Mouse (Mus musculus): ENCODE measurements around the gene Usp42. TPM values are rescaled to one million over a fixed set of nuclear protein-coding genes. Genes with fewer than 3 reads are reported as not detected.

The Usp42 gene
- polyA plus RNA-seq, 1 experiment from 2014 or later = 26.0 TPM

GRCm38 (mm10) chr5:143721962-143722361 lies 10.1 kb downstream of the Usp42 start:
- ATAC-seq = no peak
- peaks cover 52% of the 10 kb centered on the region for H3K36me3 ChIP-seq (ENCODE audit: control insufficient read depth, insufficient read depth, low read length)
- no peaks in the 10 kb centered on the region for H3K4me1 ChIP-seq (ENCODE audit: control insufficient read depth, insufficient read depth, low read length)
- H3K27me3 ChIP-seq (ENCODE audit: control insufficient read depth, insufficient read depth, low read depth, low read length) = no peaks in the 10 kb centered on the region
- no peak overlapping the region for H3K4me2 ChIP-seq (ENCODE audit: low read length)
- H3K27ac ChIP-seq (ENCODE audit: low read length) = no peak overlapping the region
- 97% methylated on average over 7 of the region's 7 CpGs for WGBS
- no peak overlapping the region for H3K4me3 ChIP-seq (ENCODE audit: low read depth, low read length)
- no peak overlapping the region for H3K9ac ChIP-seq (ENCODE audit: low read depth, low read length)
- H3K9me3 ChIP-seq (replicated peaks; ENCODE audit: control insufficient read depth, low read length, poor library complexity, severe bottlenecking) = no peaks in the 10 kb centered on the region

DNA sequence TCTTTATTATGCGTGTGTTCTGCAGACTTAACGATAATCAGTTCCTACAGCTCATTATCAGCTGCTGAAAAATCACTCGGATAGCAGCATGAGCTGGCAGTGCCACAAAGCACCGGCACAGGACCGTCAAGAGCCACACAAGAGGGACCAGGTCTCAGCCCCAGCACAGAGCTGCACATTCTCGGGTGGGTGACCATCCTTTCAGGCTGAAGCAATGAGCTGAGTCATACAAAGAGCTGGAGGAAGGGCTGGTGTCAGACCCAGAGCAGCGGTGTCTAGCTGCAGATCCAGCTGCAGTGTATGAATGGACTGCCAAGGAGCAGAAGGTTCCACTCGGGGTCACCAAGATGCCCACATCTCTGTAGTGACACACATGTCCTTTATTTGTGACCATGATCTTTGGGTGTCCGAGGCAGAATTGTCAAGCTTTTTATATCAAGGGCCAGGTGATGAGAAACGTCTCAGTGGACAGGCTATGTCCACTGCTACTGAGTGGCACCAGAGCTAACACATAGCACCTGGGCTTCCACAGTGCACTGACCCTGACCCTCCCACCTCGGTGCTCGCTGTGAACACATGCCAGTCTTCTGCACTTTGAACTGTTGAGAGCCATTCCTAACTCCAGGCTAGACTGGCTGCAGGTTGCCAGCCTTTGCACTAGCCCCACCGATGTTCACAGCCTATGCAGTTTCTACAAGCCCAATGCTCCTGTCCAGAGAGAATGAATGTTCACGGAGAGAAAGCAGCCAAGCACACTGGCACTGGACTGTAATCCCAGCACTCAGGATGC lies 19.9 kb downstream of the Usp42 start:
- WGBS = 82% methylated on average over 14 of the region's 14 CpGs
- ATAC-seq = no peak

DNA sequence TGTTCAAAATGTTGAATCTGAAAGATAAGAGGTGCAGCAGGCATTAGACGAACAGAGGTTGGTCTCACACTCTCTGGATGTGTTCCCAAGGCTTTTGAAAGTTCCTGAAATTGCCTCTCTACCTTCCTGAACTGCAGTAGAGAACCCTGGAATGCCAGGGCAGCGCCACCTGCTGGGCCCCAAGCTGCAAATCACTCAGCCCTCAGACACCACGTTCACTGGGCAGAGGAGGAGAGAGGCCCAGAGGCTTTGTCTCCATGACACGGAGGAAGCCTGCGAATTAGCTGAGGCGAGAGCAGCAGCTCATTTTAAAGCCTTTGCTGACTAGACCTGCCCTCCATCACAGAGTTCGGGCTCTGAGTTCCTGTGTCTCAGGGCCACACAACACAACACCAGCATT lies 20.8 kb downstream of the Usp42 start:
- peak; percentile 75; the same call in 1 of the 2 replicates for ATAC-seq
- Histone ChIP-seq H3K4me1 (ENCODE audit: control insufficient read depth, insufficient read depth, low read length) (no peaks in the 10 kb centered on the region), H3K4me3 (ENCODE audit: low read depth, low read length) (no peak overlapping the region), H3K9ac (ENCODE audit: low read depth, low read length) (no peak overlapping the region), H3K36me3 (ENCODE audit: control insufficient read depth, insufficient read depth, low read length) (peaks cover 57% of the 10 kb centered on the region), H3K27me3 (ENCODE audit: control insufficient read depth, insufficient read depth, low read depth, low read length) (no peaks in the 10 kb centered on the region), H3K9me3 (replicated peaks; ENCODE audit: control insufficient read depth, low read length, poor library complexity, severe bottlenecking) (no peaks in the 10 kb centered on the region), H3K4me2 (ENCODE audit: low read length) (no peak overlapping the region), H3K27ac (ENCODE audit: low read length) (no peak overlapping the region)
- 13% methylated on average over 7 of the region's 7 CpGs for WGBS

More for the DNA sequence above, 19.9 kb downstream of the Usp42 start:
- Histone ChIP-seq H3K4me1 (ENCODE audit: control insufficient read depth, insufficient read depth, low read length) (no peaks in the 10 kb centered on the region), H3K9ac (ENCODE audit: low read depth, low read length) (no peak overlapping the region), H3K36me3 (ENCODE audit: control insufficient read depth, insufficient read depth, low read length) (peaks cover 61% of the 10 kb centered on the region), H3K9me3 (replicated peaks; ENCODE audit: control insufficient read depth, low read length, poor library complexity, severe bottlenecking) (no peaks in the 10 kb centered on the region), H3K27ac (ENCODE audit: low read length) (no peak overlapping the region), H3K4me3 (ENCODE audit: low read depth, low read length) (no peak overlapping the region), H3K27me3 (ENCODE audit: control insufficient read depth, insufficient read depth, low read depth, low read length) (no peaks in the 10 kb centered on the region), H3K4me2 (ENCODE audit: low read length) (no peak overlapping the region)

GRCm38 (mm10) chr5:143706822-143707200 lies 25.3 kb downstream of the Usp42 start:
- Histone ChIP-seq H3K9me3 (replicated peaks; ENCODE audit: control insufficient read depth, low read length, poor library complexity, severe bottlenecking) (no peaks in the 10 kb centered on the region), H3K4me3 (ENCODE audit: low read depth, low read length) (no peak overlapping the region), H3K4me1 (ENCODE audit: control insufficient read depth, insufficient read depth, low read length) (no peaks in the 10 kb centered on the region), H3K36me3 (ENCODE audit: control insufficient read depth, insufficient read depth, low read length) (peaks cover 37% of the 10 kb centered on the region), H3K9ac (ENCODE audit: low read depth, low read length) (no peak overlapping the region), H3K27ac (ENCODE audit: low read length) (no peak overlapping the region), H3K27me3 (ENCODE audit: control insufficient read depth, insufficient read depth, low read depth, low read length) (no peaks in the 10 kb centered on the region), H3K4me2 (ENCODE audit: low read length) (no peak overlapping the region)
- ATAC-seq = no peak
- 83% methylated on average over 7 of the region's 7 CpGs for WGBS

GRCm38 (mm10) chr5:143706030-143706821 lies 25.9 kb downstream of the Usp42 start:
- H3K9ac ChIP-seq (ENCODE audit: low read depth, low read length) = no peak overlapping the region
- H3K4me3 ChIP-seq (ENCODE audit: low read depth, low read length) = no peak overlapping the region
- no peak overlapping the region for H3K27ac ChIP-seq (ENCODE audit: low read length)
- H3K9me3 ChIP-seq (replicated peaks; ENCODE audit: control insufficient read depth, low read length, poor library complexity, severe bottlenecking) = no peaks in the 10 kb centered on the region
- WGBS = 61% methylated on average over 9 of the region's 9 CpGs
- no peak for ATAC-seq
- H3K27me3 ChIP-seq (ENCODE audit: control insufficient read depth, insufficient read depth, low read depth, low read length) = no peaks in the 10 kb centered on the region
- no peaks in the 10 kb centered on the region for H3K4me1 ChIP-seq (ENCODE audit: control insufficient read depth, insufficient read depth, low read length)
- peaks cover 43% of the 10 kb centered on the region for H3K36me3 ChIP-seq (ENCODE audit: control insufficient read depth, insufficient read depth, low read length)
- H3K4me2 ChIP-seq (ENCODE audit: low read length) = no peak overlapping the region

GRCm38 (mm10) chr5:143705659-143705982 lies 26.5 kb downstream of the Usp42 start:
- Histone ChIP-seq H3K4me1 (ENCODE audit: control insufficient read depth, insufficient read depth, low read length) (no peaks in the 10 kb centered on the region), H3K27ac (ENCODE audit: low read length) (no peak overlapping the region), H3K36me3 (ENCODE audit: control insufficient read depth, insufficient read depth, low read length) (peaks cover 43% of the 10 kb centered on the region), H3K9me3 (replicated peaks; ENCODE audit: control insufficient read depth, low read length, poor library complexity, severe bottlenecking) (no peaks in the 10 kb centered on the region), H3K4me2 (ENCODE audit: low read length) (no peak overlapping the region), H3K9ac (ENCODE audit: low read depth, low read length) (no peak overlapping the region), H3K4me3 (ENCODE audit: low read depth, low read length) (no peak overlapping the region), H3K27me3 (ENCODE audit: control insufficient read depth, insufficient read depth, low read depth, low read length) (no peaks in the 10 kb centered on the region)
- no peak for ATAC-seq
- WGBS = 63% methylated on average over 1 of the region's 1 CpGs

DNA sequence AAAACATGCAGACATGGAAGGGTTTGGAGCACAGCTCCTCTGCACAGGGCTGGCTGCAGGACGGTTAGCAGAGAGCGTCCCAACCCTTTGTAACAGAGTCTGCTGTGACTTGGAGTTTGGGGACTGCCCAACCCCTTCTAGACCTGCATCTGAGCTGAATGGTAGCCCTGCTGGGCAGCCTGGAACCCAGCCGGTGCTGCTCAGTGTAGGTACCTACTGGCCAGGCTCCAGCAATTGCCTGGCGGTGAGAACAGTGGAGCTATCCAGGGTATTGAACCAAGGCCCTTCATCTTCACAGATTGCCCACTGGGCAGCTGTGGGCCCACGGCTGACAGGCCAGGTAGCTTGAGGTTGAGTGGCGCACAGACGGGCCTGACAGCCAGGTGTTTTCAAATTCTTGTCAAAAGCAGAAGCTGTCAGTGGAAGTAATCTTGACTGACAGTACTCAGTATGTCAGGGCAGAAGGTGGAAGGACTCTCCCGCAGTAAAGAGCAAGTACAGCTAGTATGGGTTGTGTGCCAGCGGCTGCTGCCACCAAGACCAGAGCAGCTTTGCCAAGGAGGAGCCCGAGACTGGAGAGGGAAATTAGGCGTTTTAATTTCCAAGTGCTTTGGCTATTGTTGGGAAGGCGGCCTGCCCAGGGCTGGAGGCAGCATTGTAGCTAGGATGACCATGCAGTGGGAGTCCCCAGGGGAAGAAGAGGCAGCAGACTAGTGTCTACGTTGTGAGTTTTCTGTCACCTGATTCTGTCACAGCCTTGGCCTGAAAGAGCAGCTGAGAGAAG lies 27.0 kb downstream of the Usp42 start:
- Histone ChIP-seq H3K36me3 (ENCODE audit: control insufficient read depth, insufficient read depth, low read length) (peaks cover 41% of the 10 kb centered on the region), H3K4me1 (ENCODE audit: control insufficient read depth, insufficient read depth, low read length) (no peaks in the 10 kb centered on the region), H3K27me3 (ENCODE audit: control insufficient read depth, insufficient read depth, low read depth, low read length) (no peaks in the 10 kb centered on the region), H3K9me3 (replicated peaks; ENCODE audit: control insufficient read depth, low read length, poor library complexity, severe bottlenecking) (no peaks in the 10 kb centered on the region), H3K9ac (ENCODE audit: low read depth, low read length) (no peak overlapping the region), H3K27ac (ENCODE audit: low read length) (no peak overlapping the region), H3K4me3 (ENCODE audit: low read depth, low read length) (no peak overlapping the region), H3K4me2 (ENCODE audit: low read length) (no peak overlapping the region)
- ATAC-seq = no peak
- 74% methylated on average over 13 of the region's 13 CpGs for WGBS

- WGBS = 87% methylated on average over 10 of the region's 10 CpGs
- H3K27me3 ChIP-seq (ENCODE audit: control insufficient read depth, insufficient read depth, low read depth, low read length) = no peaks in the 10 kb centered on the region
- H3K4me3 ChIP-seq (ENCODE audit: low read depth, low read length) = no peak overlapping the region
- no peak for ATAC-seq
- H3K36me3 ChIP-seq (ENCODE audit: control insufficient read depth, insufficient read depth, low read length) = peaks cover 24% of the 10 kb centered on the region
- H3K4me2 ChIP-seq (ENCODE audit: low read length) = no peak overlapping the region
- H3K9me3 ChIP-seq (replicated peaks; ENCODE audit: control insufficient read depth, low read length, poor library complexity, severe bottlenecking) = no peaks in the 10 kb centered on the region
- H3K9ac ChIP-seq (ENCODE audit: low read depth, low read length) = no peak overlapping the region
- H3K27ac ChIP-seq (ENCODE audit: low read length) = no peak overlapping the region
- H3K4me1 ChIP-seq (ENCODE audit: control insufficient read depth, insufficient read depth, low read length) = no peaks in the 10 kb centered on the region
Observed at GRCm38 (mm10) chr5:143701074-143701473, 31.0 kb downstream of the Usp42 start.

Data from midbrain, embryonic 16.5 days (tissue).